Mouse (Mus musculus) mesoderm, embryonic 11.5 days (tissue): ENCODE measurements around the gene Cdkl4.

ENCODE experiments used
- DNase-seq: peaks from one replicate; pipeline ENCODE4 v3.0.0-alpha.2; 2012; ENCODE audit warnings: low read depth, low spot score

The Cdkl4 gene

GRCm38 (mm10) chr17:80480031-80480854, 97.4 kb downstream of the Cdkl4 start, which contains the start of gene Sos1:
Gene Sos1 (minus strand): TSS chr17:80480453.
- DNase-seq = peak; percentile 96

GRCm38 (mm10) chr17:80479295-80480030, 98.2 kb downstream of the Cdkl4 start:
- peak; percentile 48 for DNase-seq

- DNase-seq = no peak
Measured at GRCm38 (mm10) chr17:80477679-80478078, 99.9 kb downstream of the Cdkl4 start.

- no peak for DNase-seq
Measured at GRCm38 (mm10) chr17:80476496-80476895, 101.1 kb downstream of the Cdkl4 start.
